Mouse (Mus musculus) MEL (cell line): ENCODE results near the gene Fam129a. TPM values are rescaled to one million over a fixed set of nuclear protein-coding genes. Genes with fewer than 3 reads are reported as not detected.

Experiments used
- DNase-seq: peaks from one replicate; pipeline ENCODE4 v3.0.0; 2011; ENCODE audit warnings: low read depth, low spot score
- H3K27ac ChIP-seq: 2 replicates; pipeline ENCODE4 v1.5.1; 2012; ENCODE audit warnings: low read depth, mild to moderate bottlenecking, control low read depth, low read length, moderate library complexity; ENCODE audit not compliant: control insufficient read depth
- H3K27me3 ChIP-seq, 2 experiments: fragments of 150-350 bp in 1 of 2; sonication (generic) in 1 of 2; 2 replicates each; pipeline ENCODE4 v1.6.1; 2012; ENCODE audit warnings: low read length in 2 of 2, mild to moderate bottlenecking in 2 of 2, improper control_type of control experiment in 1 of 2, moderate library complexity in 1 of 2; ENCODE audit not compliant: insufficient read depth in 2 of 2, control insufficient read depth in 1 of 2
- H3K36me3 ChIP-seq, 2 experiments: 2 replicates each; pipeline ENCODE4 v1.6.1; 2012 to 2014; ENCODE audit warnings: low read length in 2 of 2, improper control_type of control experiment in 1 of 2, inconsistent platforms in 1 of 2, mild to moderate bottlenecking in 1 of 2; ENCODE audit not compliant: insufficient read depth in 2 of 2, control insufficient read depth in 1 of 2
- H3K4me1 ChIP-seq, 2 experiments: fragments of 150-350 bp in 1 of 2; sonication (generic) in 1 of 2; 2 replicates each; pipeline ENCODE4 v1.6.1; 2012; ENCODE audit warnings: low read length in 2 of 2, improper control_type of control experiment in 1 of 2, mild to moderate bottlenecking in 1 of 2; ENCODE audit not compliant: insufficient read depth in 2 of 2, control insufficient read depth in 1 of 2
- H3K4me3 ChIP-seq, 2 experiments: fragments of 150-350 bp in 1 of 2; sonication (generic) in 1 of 2; 2 replicates each; pipeline ENCODE4 v1.5.1; 2012; ENCODE audit warnings: low read depth in 2 of 2, low read length in 2 of 2, mild to moderate bottlenecking in 2 of 2, moderate library complexity in 2 of 2, control low read depth in 1 of 2, improper control_type of control experiment in 1 of 2; ENCODE audit not compliant: control insufficient read depth in 1 of 2, insufficient read depth in 1 of 2
- H3K79me2 ChIP-seq: 2 replicates; pipeline ENCODE4 v1.6.1; 2012; ENCODE audit warnings: mild to moderate bottlenecking, low read length, moderate library complexity; ENCODE audit not compliant: control insufficient read depth, poor library complexity, insufficient read depth
- H3K9ac ChIP-seq: 2 replicates; pipeline ENCODE4 v1.6.1; 2012; ENCODE audit warnings: low read depth, mild to moderate bottlenecking, control low read depth, low read length, moderate library complexity; ENCODE audit not compliant: control insufficient read depth, poor library complexity, severe bottlenecking
- H3K9me3 ChIP-seq: fragments of 150-350 bp; sonication (generic); replicated peaks from 2 replicates; pipeline ENCODE4 v1.6.1; 2012; ENCODE audit warnings: mild to moderate bottlenecking, low read length, improper control_type of control experiment, moderate library complexity; ENCODE audit not compliant: insufficient read depth
- EP300 ChIP-seq, 2 experiments: IDR thresholded peaks; 2 replicates each; pipeline ENCODE4 v1.6.1; 2011; ENCODE audit warnings: improper control_type of control experiment in 2 of 2, low read length in 2 of 2, low read depth in 1 of 2, mild to moderate bottlenecking in 1 of 2
- GABPA ChIP-seq: IDR thresholded peaks from 2 replicates; pipeline ENCODE4 v1.6.1; 2012; ENCODE audit warnings: low read depth, mild to moderate bottlenecking, inconsistent platforms, low read length, improper control_type of control experiment, moderate library complexity
- GATA1 ChIP-seq: IDR thresholded peaks from 2 replicates; pipeline ENCODE4 v1.6.1; 2011; ENCODE audit warnings: low read depth, low read length, improper control_type of control experiment
- HCFC1 ChIP-seq: IDR thresholded peaks from 2 replicates; pipeline ENCODE4 v1.6.1; 2012; ENCODE audit warnings: low read depth, mild to moderate bottlenecking, inconsistent platforms, low read length, improper control_type of control experiment, moderate library complexity
- KAT2A ChIP-seq: conservative IDR thresholded peaks from 2 replicates; pipeline ENCODE4 v1.6.1; 2012; ENCODE audit warnings: low read depth, low read length, improper control_type of control experiment, inconsistent platforms
- MXI1 ChIP-seq: IDR thresholded peaks from 2 replicates; pipeline ENCODE4 v1.6.1; 2011; ENCODE audit warnings: mild to moderate bottlenecking, low read depth, low read length, improper control_type of control experiment
- MYC ChIP-seq: IDR thresholded peaks from 2 replicates; pipeline ENCODE4 v1.6.1; 2011; ENCODE audit warnings: low read depth, mild to moderate bottlenecking, low read length, improper control_type of control experiment, moderate library complexity
- NELFE ChIP-seq: IDR thresholded peaks from 2 replicates; pipeline ENCODE4 v1.6.1; 2011; ENCODE audit warnings: low read depth, low read length, improper control_type of control experiment
- POLR2A ChIP-seq, 2 experiments: IDR thresholded peaks; 2 replicates each; pipeline ENCODE4 v1.6.1; 2011 to 2012; ENCODE audit warnings: low read length in 2 of 2, mild to moderate bottlenecking in 2 of 2, control low read depth in 1 of 2, improper control_type of control experiment in 1 of 2, low read depth in 1 of 2, moderate library complexity in 1 of 2; ENCODE audit not compliant: control insufficient read depth in 1 of 2, insufficient read depth in 1 of 2, poor library complexity in 1 of 2
- POLR2AphosphoS5 ChIP-seq: IDR thresholded peaks from 2 replicates; pipeline ENCODE4 v1.6.1; 2012; ENCODE audit warnings: low read depth, borderline replicate concordance, mild to moderate bottlenecking, inconsistent platforms, low read length, moderate library complexity, mixed read lengths
- RCOR1 ChIP-seq: IDR thresholded peaks from 2 replicates; pipeline ENCODE4 v1.6.1; 2012; ENCODE audit warnings: low read depth, mild to moderate bottlenecking, inconsistent platforms, low read length, improper control_type of control experiment
- ZKSCAN1 ChIP-seq: IDR thresholded peaks from 2 replicates; pipeline ENCODE4 v1.6.1; 2012; ENCODE audit warnings: low read depth, mild to moderate bottlenecking, inconsistent platforms, low read length, improper control_type of control experiment, moderate library complexity
- ZNF384 ChIP-seq: IDR thresholded peaks from 2 replicates; pipeline ENCODE4 v1.6.1; 2012; ENCODE audit warnings: low read depth, mild to moderate bottlenecking, inconsistent platforms, low read length, improper control_type of control experiment
- polyA plus RNA-seq, 2 experiments: library from polyadenylated mRNA; stranded (reverse) in 1 of 2; unstranded in 1 of 2; fragments of >175 nt in 1 of 2; fragments of >200 nt in 1 of 2; gene quantifications; 2 replicates each; pipeline versions ENCODE4 v1.2.1 to v1.2.4; 2012; ENCODE audit warnings: low replicate concordance in 2 of 2, low read depth in 1 of 2; ENCODE audit not compliant: insufficient read length in 2 of 2, insufficient read depth in 1 of 2, missing spikeins in 1 of 2
- total RNA-seq: library from RNA; depleted of rRNA; stranded (reverse); fragments of 300-350 nt; gene quantifications from 2 replicates; pipeline ENCODE4 v1.2.3, GENCODE M21; 2012

The Fam129a gene
- total and polyA plus RNA-seq, 3 experiments: 3.1 to 67.5 (median 8.8) TPM

GRCm38 (mm10) chr1:151543796-151544477 lies 27.0 kb upstream of the Fam129a start:
- Histone ChIP-seq H3K27ac (no peak overlapping the region), H3K9me3 (no peaks in the 10 kb centered on the region), H3K79me2 (no peaks in the 10 kb centered on the region), H3K9ac (no peak overlapping the region), H3K4me3 (no peak overlapping the region), H3K4me1 (no peaks in the 10 kb centered on the region), H3K27me3 (no peaks in the 10 kb centered on the region), H3K36me3 (no peaks in the 10 kb centered on the region)
- TF ChIP-seq ZNF384: peak; percentile 67
- no peak for TF ChIP-seq ZKSCAN1
- no peak for TF ChIP-seq MXI1
- no peak for TF ChIP-seq RCOR1
- TF ChIP-seq POLR2A (IDR thresholded peaks at IDR 0.05; ENCODE audit: control insufficient read depth in 1 of 2, insufficient read depth in 1 of 2, low read depth in 1 of 2, low read length in 2 of 2, poor library complexity in 1 of 2): no peak
- no peak for TF ChIP-seq MYC
- no peak for TF ChIP-seq HCFC1
- no peak for DNase-seq

- H3K27ac ChIP-seq: no peak overlapping the region
- peaks cover 0 to 4% of the 10 kb centered on the region in 2 experiments; a peak in 1 of 4 replicates for H3K36me3 ChIP-seq
- peaks cover 0 to 5% of the 10 kb centered on the region in 2 experiments; a peak in 1 of 4 replicates for H3K4me1 ChIP-seq
- no peaks in the 10 kb centered on the region for H3K79me2 ChIP-seq
- DNase-seq: peak; percentile 31
- no peaks in the 10 kb centered on the region for H3K9me3 ChIP-seq
- H3K27me3 ChIP-seq: no peaks in the 10 kb centered on the region
- TF ChIP-seq GATA1 (peak; percentile 25; the same call in 1 of the 2 replicates), POLR2AphosphoS5 (no peak)
- H3K9ac ChIP-seq: no peak overlapping the region
- H3K4me3 ChIP-seq: no peak overlapping the region
Observed at GRCm38 (mm10) chr1:151544581-151544980, 26.4 kb upstream of the Fam129a start.

DNA sequence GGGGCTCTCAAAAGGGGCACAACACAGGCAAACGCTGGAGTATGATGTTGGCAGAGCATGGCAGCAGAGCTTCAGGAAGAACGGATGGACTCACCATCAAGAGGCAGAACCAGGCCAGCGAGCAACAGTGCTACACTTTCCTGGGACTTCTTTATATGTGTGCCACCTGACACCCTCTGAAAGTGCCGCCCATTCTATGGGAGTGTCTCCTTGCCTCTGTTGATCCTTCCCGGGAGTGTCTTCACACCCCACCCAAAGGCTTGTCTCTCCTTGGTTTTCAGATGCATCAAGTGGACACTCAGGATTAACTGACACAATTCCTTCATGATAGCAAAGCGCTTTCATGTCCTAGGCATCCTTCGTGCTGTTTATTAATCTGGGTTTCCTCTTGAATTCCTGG lies 25.4 kb upstream of the Fam129a start:
- Histone ChIP-seq H3K36me3 (peaks cover 0 to 5% of the 10 kb centered on the region in 2 experiments; a peak in 1 of 4 replicates), H3K79me2 (no peaks in the 10 kb centered on the region), H3K27ac (no peak overlapping the region), H3K9ac (no peak overlapping the region), H3K27me3 (no peaks in the 10 kb centered on the region), H3K4me1 (peaks cover 0 to 7% of the 10 kb centered on the region in 2 experiments; a peak in 1 of 4 replicates), H3K9me3 (no peaks in the 10 kb centered on the region), H3K4me3 (no peak overlapping the region)
- DNase-seq: no peak
- no peak for TF ChIP-seq KAT2A
- no peak for TF ChIP-seq NELFE
- TF ChIP-seq EP300 (IDR thresholded peaks at IDR 0.05; ENCODE audit: low read depth in 1 of 2, low read length in 2 of 2): no peak
- no peak for TF ChIP-seq GABPA
